Mouse (Mus musculus) neural tube, embryonic 15.5 days (tissue): ENCODE measurements around the gene Gm21477. TPM values are rescaled to one million over a fixed set of nuclear protein-coding genes. Genes with fewer than 3 reads are reported as not detected.
"Not testable (repeated sequence)": the region's sequence is repeated elsewhere in the genome, so short reads cannot be mapped to it uniquely, and the experiment has no call there.

Experiments
- ATAC-seq: fragments of 200-750 bp; cut with Nextera tagmentation; 2 replicates; pipeline ENCODE4 v1.8.0; 2017; ENCODE audit warnings: mild to moderate bottlenecking, moderate TSS enrichment, moderate library complexity; ENCODE audit not compliant: low FRiP score
- H3K27ac ChIP-seq: fragments of 300-500 bp; sonication (generic); replicated peaks from 2 replicates; pipeline ENCODE4 v1.5.1; 2015; ENCODE audit warnings: mild to moderate bottlenecking, inconsistent platforms
- H3K27me3 ChIP-seq: fragments of 300-500 bp; sonication (generic); replicated peaks from 2 replicates; pipeline ENCODE4 v1.6.1; 2015; ENCODE audit warnings: inconsistent platforms
- H3K36me3 ChIP-seq: fragments of 300-500 bp; sonication (generic); 2 replicates; pipeline ENCODE4 v1.6.1; 2015; ENCODE audit warnings: inconsistent platforms
- H3K4me1 ChIP-seq: fragments of 300-500 bp; sonication (generic); 2 replicates; pipeline ENCODE4 v1.6.1; 2015; ENCODE audit warnings: inconsistent platforms
- H3K4me2 ChIP-seq: fragments of 300-500 bp; sonication (generic); 2 replicates; pipeline ENCODE4 v1.6.1; 2015; ENCODE audit warnings: inconsistent platforms, mild to moderate bottlenecking, moderate library complexity
- H3K4me3 ChIP-seq: fragments of 300-500 bp; sonication (generic); replicated peaks from 2 replicates; pipeline ENCODE4 v1.5.1; 2015; ENCODE audit warnings: mild to moderate bottlenecking, inconsistent platforms
- H3K9ac ChIP-seq: fragments of 300-500 bp; sonication (generic); replicated peaks from 2 replicates; pipeline ENCODE4 v1.6.1; 2015; ENCODE audit warnings: mild to moderate bottlenecking, inconsistent platforms
- H3K9me3 ChIP-seq: fragments of 300-500 bp; sonication (generic); replicated peaks from 2 replicates; pipeline ENCODE4 v1.6.1; 2016; ENCODE audit warnings: inconsistent platforms
- WGBS: fragments of 180-500 bp; shearing (Covaris S2); methylation state at CpG from one replicate; pipeline ENCODE4 v1.1.7; 2015; ENCODE audit warnings: mixed read lengths; 5-methylcytosine and 5-hydroxymethylcytosine counted together
- polyA plus RNA-seq: library from polyadenylated mRNA; unstranded; fragments of >200 nt; fragmentation: Nextera tagmentation; extraction: Ambion mirVana; gene quantifications from 2 replicates; pipeline ENCODE4 v1.2.1, GENCODE M21; 2015

Gene Gm21477
- polyA plus RNA-seq = not detected in 2 replicates

DNA sequence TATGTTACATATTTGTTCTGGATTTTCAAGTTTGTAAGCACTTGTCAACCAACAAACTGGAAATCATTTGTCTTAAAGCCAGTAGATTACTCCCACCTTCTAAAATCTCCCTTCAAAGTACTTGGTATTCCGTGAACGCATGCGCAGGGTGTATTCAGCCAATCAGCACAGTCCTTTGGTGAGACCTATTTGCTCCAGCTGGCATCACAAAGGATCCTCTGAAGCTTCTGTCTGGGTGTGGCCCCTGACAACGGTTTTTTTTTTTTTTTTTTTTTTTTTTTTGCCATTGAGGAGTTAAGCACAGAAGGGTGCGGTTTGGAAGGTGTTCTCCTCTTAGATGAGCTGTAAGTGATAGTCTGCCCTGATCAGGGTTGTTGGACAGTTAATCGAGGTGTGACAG is at the start of gene Gm21477:
Gm21477 (plus strand) TSS at position 301 of the 400 bp plus-strand sequence.
- 60% methylated on average over 1 of the region's 6 CpGs for WGBS
- not testable (repeated sequence) for ATAC-seq

More for the DNA sequence above, at the start of gene Gm21477:
- H3K4me2 ChIP-seq, H3K36me3 ChIP-seq, H3K9ac ChIP-seq, H3K4me3 ChIP-seq, H3K4me1 ChIP-seq, H3K27me3 ChIP-seq, H3K9me3 ChIP-seq, H3K27ac ChIP-seq: not testable (repeated sequence)
